Mouse (Mus musculus) liver, embryonic 14.5 days (tissue): Measurements from ENCODE around the gene Chl1.

ENCODE experiments used
- CTCF ChIP-seq: IDR thresholded peaks from 2 replicates; pipeline ENCODE4 v1.5.1; 2016; ENCODE audit warnings: antibody characterized with exemption, low read depth, control low read depth
- EP300 ChIP-seq: IDR thresholded peaks from 2 replicates; pipeline ENCODE4 v1.6.1; 2016; ENCODE audit warnings: antibody characterized with exemption, low read depth

- no peak for TF ChIP-seq EP300
- no peak for TF ChIP-seq CTCF
These were observed 284.9 kb downstream of the Chl1 start for GRCm38 (mm10) chr6:103795241-103795640.
